Mouse (Mus musculus): ENCODE results near the gene Brd1. TPM values are rescaled to one million over a fixed set of nuclear protein-coding genes. Genes with fewer than 3 reads are reported as not detected.
"Not testable (repeated sequence)": the region's sequence is repeated elsewhere in the genome, so short reads cannot be mapped to it uniquely, and the experiment has no call there.

Gene Brd1
- 10 to 100 TPM; 25.1 to 26.8 TPM for total RNA-seq (2021)
- long read RNA-seq, experiment 1, full-length matches to known transcripts: 2 of 18 reads
- long read RNA-seq, experiment 1, partial matches to known transcripts: 8 of 18 reads
- long read RNA-seq, experiment 1, other reads (novel, unspliced or antisense): 8 of 18 reads
- long read RNA-seq, experiment 2, full-length matches to known transcripts: 1 of 34 reads
- long read RNA-seq, experiment 2, partial matches to known transcripts: 13 of 34 reads
- long read RNA-seq, experiment 2, other reads (novel, unspliced or antisense): 20 of 34 reads

DNA sequence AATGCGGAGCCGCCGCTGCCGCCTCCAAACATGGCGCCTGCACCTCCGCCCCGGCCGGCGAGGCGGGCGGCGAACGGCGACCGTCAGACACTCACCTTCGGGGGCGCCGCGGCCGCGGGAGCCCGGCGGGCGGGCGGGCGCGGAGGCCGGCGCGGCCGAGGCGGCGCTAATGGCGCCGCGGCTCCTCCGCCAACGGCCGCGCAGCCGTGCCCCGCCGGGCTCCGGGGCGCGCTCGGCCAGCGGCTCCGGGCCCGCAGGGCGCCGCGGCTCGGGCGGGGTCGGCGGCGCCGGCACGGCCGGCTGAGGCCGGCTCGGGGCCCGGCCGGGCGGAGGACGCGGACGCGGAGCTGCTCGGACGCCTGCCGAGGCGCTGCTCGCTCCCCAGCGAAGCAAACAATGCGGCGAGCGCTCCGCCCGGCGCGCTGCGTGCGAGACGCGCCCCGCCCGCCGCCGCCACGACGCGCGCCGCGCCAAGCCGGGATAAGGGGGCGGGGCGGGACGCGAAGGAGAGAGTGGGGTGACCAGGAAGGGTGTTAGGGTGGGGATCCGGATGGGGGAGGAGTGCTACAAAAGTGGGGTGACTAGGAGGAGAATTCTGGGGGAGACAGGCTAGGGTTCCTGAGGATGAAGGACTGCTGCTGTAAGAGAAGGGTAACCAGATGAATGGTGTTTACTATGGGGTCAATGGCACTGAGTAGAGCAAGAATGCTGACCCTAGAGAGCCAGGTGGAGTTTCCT is at the start of gene Brd1:
Brd1 (minus strand) TSS at position 400 of the 738 bp plus-strand sequence.
- peak; percentile 74 for DNase-seq (ENCODE audit: low spot score)

GRCm38 (mm10) chr15:88774630-88775029 is 40.6 kb upstream of the Brd1 start:
- not testable (repeated sequence) for DNase-seq (ENCODE audit: low spot score)

DNA sequence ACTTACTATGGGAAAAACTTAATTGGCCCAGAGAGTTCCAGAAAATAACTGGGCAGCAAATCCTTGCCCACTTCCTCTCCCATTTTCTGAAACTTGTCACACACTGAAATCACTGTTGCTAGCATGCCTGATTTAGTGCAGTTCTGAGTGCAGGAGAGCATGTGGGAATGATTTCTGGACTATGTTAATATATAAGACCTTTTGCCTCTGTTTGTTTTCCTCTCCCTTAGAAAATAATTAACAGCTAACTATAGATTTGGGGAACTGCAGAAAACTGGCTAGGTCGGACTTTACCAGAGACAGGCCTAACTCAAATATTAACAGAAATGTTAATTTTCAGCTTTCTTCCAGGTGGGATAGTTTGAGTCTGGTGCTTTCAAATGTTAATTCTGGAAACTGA is 34.5 kb upstream of the Brd1 start:
- DNase-seq (ENCODE audit: low spot score): no peak

GRCm38 (mm10) chr15:88766139-88766538 is 32.1 kb upstream of the Brd1 start:
- not testable (repeated sequence) for DNase-seq (ENCODE audit: low spot score)

- DNase-seq (ENCODE audit: low spot score): no peak
Observed at GRCm38 (mm10) chr15:88761551-88761950, 27.5 kb upstream of the Brd1 start.

- DNase-seq (ENCODE audit: low spot score): no peak
Observed at GRCm38 (mm10) chr15:88758061-88758460, 24.0 kb upstream of the Brd1 start.

GRCm38 (mm10) chr15:88755761-88756160 is 21.7 kb upstream of the Brd1 start:
- no peak for DNase-seq (ENCODE audit: low spot score)

DNA sequence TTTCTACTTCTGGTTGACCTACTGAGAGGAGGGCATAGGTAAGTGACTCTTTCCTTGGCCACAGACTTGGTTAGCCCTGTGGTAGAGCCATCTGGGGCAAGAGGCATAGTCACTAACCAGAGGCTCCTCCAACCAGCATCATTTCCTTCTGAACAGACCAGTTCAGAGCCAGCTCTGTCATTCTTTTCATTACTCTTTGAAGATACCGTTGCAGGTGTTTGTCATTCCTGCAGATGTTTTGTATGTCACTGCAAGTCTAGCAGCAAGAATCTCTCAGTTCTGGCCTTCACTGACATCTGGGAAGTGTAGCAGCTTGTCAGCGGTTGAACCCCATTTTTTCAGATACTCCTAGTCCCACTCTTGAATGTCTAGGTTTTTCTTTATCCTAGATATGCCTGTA is 20.9 kb upstream of the Brd1 start:
- no peak for DNase-seq (ENCODE audit: low spot score)

GRCm38 (mm10) chr15:88752403-88752733 is 18.3 kb upstream of the Brd1 start:
- DNase-seq (ENCODE audit: low spot score): no peak

- peak; percentile 29 for DNase-seq (ENCODE audit: low spot score)
Observed at GRCm38 (mm10) chr15:88751564-88752402, 17.8 kb upstream of the Brd1 start, which contains the start of gene Zbed4. Gene Zbed4, plus strand, starts transcription at chr15:88751660.

DNA sequence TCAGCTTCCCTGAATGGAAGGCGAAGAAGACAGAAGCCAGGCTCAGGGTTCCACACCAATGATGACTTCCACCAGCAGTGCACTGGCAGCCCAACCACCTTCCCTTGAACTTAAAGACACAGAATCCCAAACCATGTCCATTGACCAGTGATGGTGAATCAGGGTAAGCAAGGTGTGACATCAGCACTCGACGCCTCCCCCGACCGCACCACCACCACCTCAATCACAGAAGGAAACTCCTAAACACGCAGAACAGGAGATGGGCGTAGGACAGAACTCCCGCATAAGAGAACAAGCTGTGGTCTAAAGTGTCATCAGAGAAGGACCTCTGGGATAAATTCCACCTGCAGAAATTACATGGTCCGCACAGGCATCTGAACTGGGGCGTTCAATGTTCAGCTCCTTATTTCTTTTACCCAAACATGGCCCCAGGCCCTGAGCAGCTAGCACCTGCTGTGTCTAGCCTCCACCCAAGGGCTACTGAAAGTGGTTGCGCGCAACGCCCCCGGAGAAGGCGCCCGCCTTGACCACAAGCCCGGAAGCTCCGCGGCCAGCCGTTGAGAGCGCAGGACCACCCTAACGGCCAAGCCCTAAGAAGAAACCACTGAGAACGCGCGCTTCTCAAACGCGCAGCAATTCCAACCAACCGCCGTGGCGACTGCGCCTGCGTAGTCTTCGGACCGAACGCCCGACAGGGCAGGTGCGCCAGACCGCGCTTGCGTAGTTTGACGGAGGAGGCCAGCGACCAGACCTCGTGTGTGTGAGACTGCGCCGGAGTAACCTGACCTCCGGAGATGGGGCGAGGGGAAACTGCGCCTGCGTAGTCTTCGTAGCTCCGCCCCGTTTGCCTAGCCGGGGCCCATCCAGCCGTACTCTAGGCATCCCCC is 16.9 kb upstream of the Brd1 start:
- DNase-seq (ENCODE audit: low spot score): peak; percentile 99

- no peak for DNase-seq (ENCODE audit: low spot score)
Observed at GRCm38 (mm10) chr15:88750032-88750431, 16.0 kb upstream of the Brd1 start.

- DNase-seq (ENCODE audit: low spot score): not testable (repeated sequence)
Observed at GRCm38 (mm10) chr15:88749617-88750016, 15.6 kb upstream of the Brd1 start.

- DNase-seq (ENCODE audit: low spot score): no peak
Observed at GRCm38 (mm10) chr15:88745926-88746325, 11.9 kb upstream of the Brd1 start.

- DNase-seq (ENCODE audit: low spot score): no peak
Observed at GRCm38 (mm10) chr15:88745347-88745746, 11.3 kb upstream of the Brd1 start.

DNA sequence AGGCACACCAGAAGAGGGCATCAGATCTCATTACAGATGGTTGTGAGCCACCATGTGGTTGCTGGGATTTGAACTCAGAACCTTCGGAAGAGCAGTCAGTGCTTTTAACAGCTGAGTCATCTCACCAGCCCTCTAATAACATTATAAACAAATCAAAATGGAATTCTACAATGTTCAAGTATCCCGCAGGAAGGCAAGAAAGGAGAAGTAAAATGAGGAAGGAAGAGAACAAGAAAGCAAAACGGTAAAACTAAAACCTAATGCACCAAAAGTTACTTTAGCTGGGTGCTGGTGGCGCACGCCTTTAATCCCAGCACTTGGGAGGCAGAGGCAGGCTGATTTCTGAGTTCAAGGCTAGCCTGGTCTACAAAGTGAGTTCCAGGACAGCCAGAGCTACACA is 9.3 kb upstream of the Brd1 start:
- DNase-seq (ENCODE audit: low spot score): not testable (repeated sequence)

DNA sequence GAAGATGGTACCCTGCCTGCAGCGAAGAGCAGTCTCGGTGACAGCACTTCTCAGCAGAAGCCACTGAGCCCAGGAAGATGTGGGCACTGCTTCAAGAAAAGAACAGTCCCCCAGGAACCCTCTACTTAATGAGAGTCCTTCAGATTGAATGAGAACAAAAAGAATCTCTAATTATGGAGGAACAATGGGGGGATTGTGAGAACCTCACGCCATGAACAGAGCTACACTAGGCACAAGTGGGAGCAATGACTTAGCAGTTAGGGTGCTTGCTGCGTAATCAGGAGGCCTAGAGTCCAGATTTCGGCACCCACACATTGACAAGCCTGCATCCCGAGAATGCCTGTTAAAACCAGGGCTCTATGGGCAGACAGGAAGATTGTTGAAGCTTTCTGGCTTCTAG is 7.3 kb upstream of the Brd1 start:
- DNase-seq (ENCODE audit: low spot score): no peak

DNA sequence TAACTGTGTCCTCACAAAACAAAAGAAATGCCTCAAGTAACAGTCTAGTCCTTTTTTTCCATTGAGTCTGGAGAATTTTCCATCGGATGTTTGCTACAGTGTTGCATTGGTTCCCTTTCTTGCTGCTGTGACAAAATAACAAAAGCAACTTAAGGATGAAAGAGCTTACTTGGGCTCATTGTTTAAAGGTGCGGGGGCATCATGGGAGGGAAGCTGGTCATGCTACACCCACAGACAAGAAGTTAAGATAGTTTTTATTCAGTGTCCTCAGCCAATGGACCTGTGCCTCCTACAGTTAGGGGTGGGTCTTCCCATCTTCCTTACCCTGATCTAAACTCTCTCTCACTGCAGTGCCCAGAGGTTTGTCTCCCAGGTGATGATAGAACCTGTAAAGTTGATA is 4.4 kb upstream of the Brd1 start:
- DNase-seq (ENCODE audit: low spot score): no peak

GRCm38 (mm10) chr15:88736166-88736565 is 2.1 kb upstream of the Brd1 start:
- no peak for DNase-seq (ENCODE audit: low spot score)

DNA sequence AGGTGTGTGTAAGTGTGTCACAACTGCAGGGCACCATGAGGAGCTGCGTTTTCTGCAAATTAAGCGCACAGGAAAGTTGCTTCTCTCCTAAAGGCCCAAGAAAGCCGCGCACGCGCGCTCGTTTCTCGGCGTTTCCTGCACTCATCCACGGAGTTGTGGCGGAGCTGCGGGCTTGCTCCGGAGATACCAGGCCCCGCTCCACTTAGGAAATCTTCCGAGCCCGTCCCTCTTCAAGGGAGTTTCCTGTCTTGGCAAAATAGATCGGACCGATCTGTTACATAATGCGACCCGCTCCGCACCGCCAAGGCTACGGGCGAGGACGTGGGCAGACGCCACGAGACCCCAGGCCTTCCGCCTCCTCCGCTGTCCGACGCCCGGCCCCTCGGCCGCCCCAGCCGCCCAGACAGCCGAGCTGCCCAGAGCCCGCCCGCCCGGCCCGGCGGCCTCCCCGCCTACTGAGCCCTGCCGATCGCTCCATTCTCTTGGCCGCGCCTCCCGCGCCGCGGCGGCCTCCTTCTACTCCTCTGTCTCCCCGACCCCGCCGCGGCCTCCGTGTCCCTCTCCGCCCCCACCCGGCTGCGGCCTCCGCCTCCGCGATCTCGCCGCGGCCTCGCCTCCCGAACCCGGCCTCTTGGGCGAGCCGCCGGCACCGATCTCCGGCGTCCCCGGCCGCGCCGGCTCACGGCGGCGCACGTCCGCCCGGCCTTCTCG is 837 bp downstream of the Brd1 start:
- peak; percentile 49 for DNase-seq (ENCODE audit: low spot score)
